Mouse (Mus musculus): ENCODE measurements around the gene Olfr315. TPM values are rescaled to one million over a fixed set of nuclear protein-coding genes. Genes with fewer than 3 reads are reported as not detected.

The Olfr315 gene
- polyA plus RNA-seq (2017; shearing (Covaris generic)): under 1 TPM in 1 of 2 experiments, not detected in 1; 0.11 TPM

DNA sequence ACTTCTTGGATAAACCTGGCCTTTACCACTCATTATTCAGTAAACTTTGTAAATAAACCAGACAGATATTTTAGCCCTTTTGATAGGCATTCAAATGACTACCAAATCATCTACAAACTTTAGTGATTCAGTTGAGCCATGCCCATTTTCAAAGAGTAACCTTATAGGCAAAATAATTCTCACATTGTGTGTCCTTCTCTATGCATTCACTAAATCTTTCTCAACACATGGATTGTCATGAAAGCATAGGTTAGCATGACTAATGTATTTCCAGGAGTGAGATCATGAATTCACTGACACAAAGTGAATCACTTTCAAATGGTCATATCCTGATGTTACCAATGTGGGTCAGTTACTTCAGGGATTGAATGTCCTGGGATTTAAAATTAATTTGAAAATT is at the start of gene Olfr315:
TSS of gene Olfr315 (plus strand) at position 301 of the 400 bp plus-strand sequence.

DNA sequence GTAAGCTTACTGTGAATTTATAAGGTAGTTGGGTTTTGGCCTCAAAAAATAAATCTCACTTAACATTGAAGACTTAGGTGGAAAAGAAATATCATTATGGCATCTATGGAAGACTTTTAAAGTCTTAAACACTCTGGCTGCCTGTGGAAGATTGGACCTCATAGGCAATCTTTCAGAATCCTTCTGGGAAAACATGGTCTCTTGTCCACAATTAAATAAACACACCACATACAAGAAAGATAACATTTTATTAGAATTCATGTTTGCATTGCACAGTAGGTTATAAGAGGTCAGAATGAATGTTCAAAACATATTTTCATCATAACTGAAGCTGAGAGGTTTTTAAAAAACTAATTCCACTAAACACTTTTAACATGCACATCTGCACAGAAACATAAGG is 49.1 kb upstream of the Olfr315 start, which contains the start of gene Olfr318:
TSS of gene Olfr318 (minus strand) at position 101 of the 400 bp plus-strand sequence.

DNA sequence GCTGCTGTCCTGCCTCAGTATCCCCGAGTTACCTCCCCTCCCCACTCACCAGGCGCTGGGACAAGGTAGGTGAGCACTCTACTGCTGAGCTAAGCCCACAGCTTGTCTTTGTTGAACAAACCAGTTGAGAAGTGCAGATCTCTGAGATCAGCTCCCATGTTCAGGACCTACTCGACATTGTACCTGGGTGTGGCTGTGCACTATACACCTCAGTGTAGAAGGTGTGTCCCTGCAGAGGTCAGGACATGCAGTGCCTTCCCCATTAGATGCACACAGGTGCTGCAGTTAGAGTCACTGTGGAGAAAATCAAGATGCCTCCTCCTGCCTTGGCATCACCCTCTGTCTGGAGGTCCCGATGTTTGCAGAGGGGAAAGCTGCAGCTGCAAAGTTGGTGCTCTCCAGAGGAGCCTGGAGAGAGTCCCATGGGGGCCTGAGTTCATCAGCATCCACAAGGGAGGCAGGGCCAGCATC is 34.2 kb upstream of the Olfr315 start, which contains the start of gene Olfr317:
TSS of gene Olfr317 (minus strand) at position 421 of the 471 bp plus-strand sequence.

DNA sequence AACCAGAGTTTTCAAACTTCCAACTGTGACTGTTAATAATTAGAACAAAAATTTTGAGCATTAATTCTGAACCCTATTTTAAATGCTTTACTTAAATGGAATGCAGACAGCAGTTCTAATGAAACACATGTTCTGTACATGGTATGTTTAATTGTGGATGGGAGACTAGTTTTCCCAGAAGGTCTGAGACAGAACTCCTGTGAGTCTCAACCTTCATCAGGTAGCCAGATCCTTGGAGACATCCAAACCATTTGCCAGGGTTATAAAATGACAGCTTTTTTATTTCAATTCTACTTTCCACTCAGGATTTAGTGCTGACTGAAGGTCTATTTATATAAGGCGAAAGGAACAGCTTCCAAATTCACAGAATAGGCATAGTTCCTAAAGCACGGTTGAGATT is 20.6 kb upstream of the Olfr315 start, which contains the start of gene Olfr316:
TSS of gene Olfr316 (plus strand) at position 301 of the 400 bp plus-strand sequence.

DNA sequence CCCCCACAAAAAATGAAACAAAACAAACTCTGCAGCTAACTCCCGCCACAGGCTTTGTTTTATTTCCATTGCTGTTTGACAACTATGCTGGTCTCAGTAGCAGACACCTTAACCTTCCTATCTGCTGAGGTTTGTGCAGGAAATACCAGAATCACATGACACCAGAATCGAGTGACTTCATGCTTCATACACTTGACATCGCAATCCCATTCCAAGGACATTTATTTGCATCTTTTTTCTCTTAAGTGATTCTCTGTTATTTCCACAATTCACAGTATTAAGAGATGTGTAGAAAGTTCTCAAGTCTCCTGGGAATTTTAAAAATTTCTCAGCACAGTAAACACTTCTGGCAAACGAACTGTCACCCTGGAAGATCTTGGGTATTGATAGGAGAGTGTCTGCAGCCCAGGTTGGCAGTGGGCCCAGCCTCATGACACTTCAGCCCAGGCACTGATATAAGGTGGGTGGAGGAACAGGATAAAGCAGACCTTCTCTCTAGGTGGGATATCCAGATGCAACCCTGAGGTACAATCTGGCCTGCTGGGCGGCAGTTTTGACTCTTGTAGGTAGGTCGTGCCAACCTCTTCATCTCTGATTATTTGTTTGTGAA is 9.6 kb downstream of the Olfr315 start, which contains the start of gene Olfr314:
TSS of gene Olfr314 (plus strand) at position 473 of the 610 bp plus-strand sequence.

DNA sequence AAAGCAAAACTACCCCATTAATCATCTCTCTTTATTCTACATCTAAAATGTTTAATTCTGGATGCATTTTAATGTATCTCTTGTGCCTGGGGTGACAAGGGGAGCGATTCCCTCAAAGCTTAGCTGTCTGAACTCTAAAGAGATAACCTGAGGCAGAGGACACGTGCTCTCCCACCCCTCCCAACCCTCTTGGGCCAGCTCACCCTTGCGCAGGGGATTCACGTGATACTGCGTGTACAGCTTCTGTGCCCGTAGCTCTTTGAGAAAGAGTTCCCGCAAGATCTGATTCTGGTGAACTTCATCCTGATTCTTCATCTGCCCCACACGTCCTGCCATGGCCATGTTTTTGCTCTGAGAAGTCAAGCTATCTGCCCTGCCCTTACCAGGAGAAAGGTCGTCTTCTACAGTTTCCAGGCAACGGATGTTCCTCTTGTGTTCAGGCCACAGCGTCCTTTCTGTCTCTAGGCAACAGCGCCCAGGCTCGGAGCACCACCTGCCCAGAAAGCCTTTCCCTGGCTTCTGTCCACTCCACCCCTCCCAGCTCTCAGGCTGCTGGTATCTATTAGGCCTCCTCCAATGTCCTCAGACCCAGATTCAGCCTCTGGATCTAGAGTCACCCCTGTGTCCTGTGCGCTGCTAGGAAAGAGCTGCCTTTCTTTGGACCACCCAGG is 28.7 kb downstream of the Olfr315 start, which contains the start of gene Fam183b:
TSS of gene Fam183b (minus strand) at position 403 of the 671 bp plus-strand sequence.

DNA sequence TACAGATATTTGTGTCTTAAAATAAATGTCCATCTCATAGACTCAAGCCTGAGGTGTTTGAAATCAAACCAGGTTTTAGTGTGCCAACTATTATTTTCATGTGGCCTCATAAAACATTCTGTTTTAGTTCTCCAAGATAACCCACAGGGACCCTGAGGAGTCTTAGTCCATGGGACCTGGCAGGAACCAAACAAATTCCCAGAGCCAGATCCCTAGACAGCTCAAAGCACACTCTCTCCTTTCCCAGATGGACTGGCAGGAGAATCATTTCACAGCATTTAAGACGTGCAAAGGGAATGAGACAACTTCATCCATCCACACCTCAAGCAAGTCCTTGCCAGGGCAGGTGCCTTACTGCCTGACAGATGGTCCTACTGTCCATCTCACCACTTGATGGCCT is 41.7 kb downstream of the Olfr315 start, which contains the start of gene Olfr313:
TSS of gene Olfr313 (plus strand) at position 301 of the 400 bp plus-strand sequence.

DNA sequence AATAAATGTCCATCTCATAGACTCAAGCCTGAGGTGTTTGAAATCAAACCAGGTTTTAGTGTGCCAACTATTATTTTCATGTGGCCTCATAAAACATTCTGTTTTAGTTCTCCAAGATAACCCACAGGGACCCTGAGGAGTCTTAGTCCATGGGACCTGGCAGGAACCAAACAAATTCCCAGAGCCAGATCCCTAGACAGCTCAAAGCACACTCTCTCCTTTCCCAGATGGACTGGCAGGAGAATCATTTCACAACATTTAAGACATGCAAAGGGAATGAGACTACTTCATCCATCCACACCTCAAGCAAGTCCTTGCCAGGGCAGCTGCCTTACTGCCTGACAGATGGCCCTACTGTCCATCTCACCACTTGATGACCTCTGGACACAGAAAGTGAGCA is 55.9 kb downstream of the Olfr315 start, which contains the start of gene Olfr312:
TSS of gene Olfr312 (plus strand) at position 301 of the 400 bp plus-strand sequence.

Other genes with a start within 250 kb of the Olfr315 start
- not detected for gene Olfr330, start 238.4 kb upstream of the Olfr315 start, polyA plus RNA-seq (2017; shearing (Covaris generic))
- not detected for gene Olfr329-ps, start 226.8 kb upstream of the Olfr315 start, polyA plus RNA-seq (2017; shearing (Covaris generic))
- not detected for gene Olfr328, start 217.6 kb upstream of the Olfr315 start, polyA plus RNA-seq (2017; shearing (Covaris generic))
- gene Olfr224, start 202.6 kb upstream of the Olfr315 start, polyA plus RNA-seq (2017; shearing (Covaris generic)): not detected
- not detected for gene Olfr325, start 195.5 kb upstream of the Olfr315 start, polyA plus RNA-seq (2017; shearing (Covaris generic))
- gene Olfr324, start 178.1 kb upstream of the Olfr315 start, polyA plus RNA-seq (2017; shearing (Covaris generic)): not detected
- gene 2210407C18Rik, start 157.1 kb upstream of the Olfr315 start, polyA plus RNA-seq (2017; shearing (Covaris generic)): not detected
- gene Olfr323, start 142.7 kb upstream of the Olfr315 start, polyA plus RNA-seq (2017; shearing (Covaris generic)): under 1 TPM in 1 of 2 experiments, not detected in 1; 0.14 TPM
- under 1 TPM; 0.21 to 0.43 TPM for gene Trim58, start 132.7 kb upstream of the Olfr315 start, polyA plus RNA-seq (2017; shearing (Covaris generic))
- gene Olfr322, start 114.4 kb upstream of the Olfr315 start, polyA plus RNA-seq (2017; shearing (Covaris generic)): not detected
- gene Olfr320, start 92.1 kb upstream of the Olfr315 start, polyA plus RNA-seq (2017; shearing (Covaris generic)): not detected
- not detected for gene Olfr319, start 74.0 kb upstream of the Olfr315 start, polyA plus RNA-seq (2017; shearing (Covaris generic))
- under 1 TPM; 0.05 to 0.11 TPM for gene Olfr318, start 49.2 kb upstream of the Olfr315 start, polyA plus RNA-seq (2017; shearing (Covaris generic))
- not detected for gene Olfr317, start 34.0 kb upstream of the Olfr315 start, polyA plus RNA-seq (2017; shearing (Covaris generic))
- gene Olfr316, start 20.5 kb upstream of the Olfr315 start, polyA plus RNA-seq (2017; shearing (Covaris generic)): not detected
- gene Olfr314, start 9.8 kb downstream of the Olfr315 start, polyA plus RNA-seq (2017; shearing (Covaris generic)): under 1 TPM in 1 of 2 experiments, not detected in 1; 0.20 TPM
- gene Fam183b, start 28.8 kb downstream of the Olfr315 start, polyA plus RNA-seq (2017; shearing (Covaris generic)): not detected
- not detected for gene Olfr313, start 41.8 kb downstream of the Olfr315 start, polyA plus RNA-seq (2017; shearing (Covaris generic))
- gene Olfr312, start 56.0 kb downstream of the Olfr315 start, polyA plus RNA-seq (2017; shearing (Covaris generic)): under 1 TPM in 1 of 2 experiments, not detected in 1; 0.29 TPM
- gene Olfr311, start 66.1 kb downstream of the Olfr315 start, polyA plus RNA-seq (2017; shearing (Covaris generic)): not detected
- gene Gm12258, start 74.0 kb downstream of the Olfr315 start, polyA plus RNA-seq (2017; shearing (Covaris generic)): 10 to 100 TPM in 1 of 2 experiments, 1 to 10 TPM in 1; 5.4 to 11.4 TPM
- 1 to 10 TPM; 5.6 to 7.0 TPM for gene 2810021J22Rik, start 94.0 kb downstream of the Olfr315 start, polyA plus RNA-seq (2017; shearing (Covaris generic))
- 10 to 100 TPM in 1 of 2 experiments, 1 to 10 TPM in 1; 8.3 to 11.4 TPM for gene Zfp39, start 131.0 kb downstream of the Olfr315 start, polyA plus RNA-seq (2017; shearing (Covaris generic))
- gene Btnl10, start 144.7 kb downstream of the Olfr315 start, polyA plus RNA-seq (2017; shearing (Covaris generic)): under 1 TPM; 0.14 to 0.20 TPM
- 100 to 1,000 TPM; 243 to 248 TPM for gene Rnf187, start 165.7 kb downstream of the Olfr315 start, polyA plus RNA-seq (2017; shearing (Covaris generic))
- 10 to 100 TPM; 14.4 to 22.3 TPM for gene Hist3h2ba, start 175.7 kb downstream of the Olfr315 start, polyA plus RNA-seq (2017; shearing (Covaris generic))
- gene Hist3h2a, start 181.5 kb downstream of the Olfr315 start, polyA plus RNA-seq (2017; shearing (Covaris generic)): 10 to 100 TPM in 1 of 2 experiments, 1 to 10 TPM in 1; 8.1 to 13.0 TPM
- under 1 TPM; 0.06 to 0.60 TPM for gene Trim17, start 181.5 kb downstream of the Olfr315 start, polyA plus RNA-seq (2017; shearing (Covaris generic))
- gene Trim11, start 204.9 kb downstream of the Olfr315 start, polyA plus RNA-seq (2017; shearing (Covaris generic)): 10 to 100 TPM; 38.4 to 42.4 TPM

Measured in activated CD4-positive, CD25-positive, alpha-beta regulatory T cell (primary cell).